In genomic region chr4:137897298-137897612, GRCm38 (mm10) we compare ENCODE assay signal across 8 mouse cellular contexts. TPM values are rescaled to one million over a fixed set of nuclear protein-coding genes. Genes with fewer than 3 reads are reported as not detected.
DNase-seq lines count a peak whose midpoint lies in the region; ATAC-seq and TF ChIP-seq lines count a peak whose summit lies in the region.

No protein-coding gene starts in this region.

- no peak overlapping the region for H3ac ChIP-seq in myocyte (ENCODE audit: control insufficient read depth, insufficient read length)

- H3K9me3 ChIP-seq in embryonic facial prominence, embryonic 13.5 days: no peaks in the 10 kb centered on the region

- 0 out of 2 replicates have a peak overlapping the region, but pooled peaks have one; percentile 2 for H3K4me3 ChIP-seq in embryonic facial prominence, embryonic 13.5 days
- H3K4me3 ChIP-seq in myocyte: no peak overlapping the region

- H3K4me1 ChIP-seq in embryonic facial prominence, embryonic 13.5 days: peaks cover 71% of the 10 kb centered on the region

- H3K4me2 ChIP-seq in embryonic facial prominence, embryonic 13.5 days: peak overlapping the region; percentile 19
- peak overlapping the region; percentile 62 for H3K4me2 ChIP-seq in myocyte (ENCODE audit: low read depth)

- H3K9ac ChIP-seq in embryonic facial prominence, embryonic 13.5 days: peak overlapping the region; percentile 37

- no peak for TF ChIP-seq POLR2A in myocyte (IDR thresholded peaks at IDR 0.05; ENCODE audit: insufficient read length, low read depth)

- H3K79me2 ChIP-seq in myocyte (ENCODE audit: control insufficient read depth, insufficient read depth): no peaks in the 10 kb centered on the region

- peak; percentile 84 to 86 for DNase-seq in adrenal gland, postnatal 36 days
- DNase-seq in heart, adult 11 months: peak; percentile 98
- peak; percentile 70 for DNase-seq in kidney, adult 11 months
- peak; percentile 90 for DNase-seq in left cerebral cortex, postnatal 4 days
- no peak for DNase-seq in embryo, embryonic 10 days (ENCODE audit: low spot score)
- DNase-seq in spleen, adult 12 weeks (ENCODE audit: low spot score): no peak

- intact Hi-C loops in left cerebral cortex, postnatal 4 days (cut with DNase I): no loop called here

- no peaks in the 10 kb centered on the region for H3K27me3 ChIP-seq in embryonic facial prominence, embryonic 13.5 days
- no peaks in the 10 kb centered on the region for H3K27me3 ChIP-seq in myocyte (ENCODE audit: control insufficient read depth, insufficient read depth, insufficient read length)

- peak overlapping the region; percentile 90 for H3K27ac ChIP-seq in embryonic facial prominence, embryonic 13.5 days

- 7% methylated on average over 8 of the region's 8 CpGs for WGBS in embryonic facial prominence, embryonic 13.5 days

- ATAC-seq in embryonic facial prominence, embryonic 13.5 days (ENCODE audit: insufficient number of reproducible peaks, insufficient read depth, low FRiP score, low TSS enrichment, low read depth): peak; percentile 45; the same call in 1 of the 2 replicates

- H3K36me3 ChIP-seq in embryonic facial prominence, embryonic 13.5 days: 0 out of 2 replicates have a peak, but pooled peaks cover 4% of the 10 kb centered on the region
- no peaks in the 10 kb centered on the region for H3K36me3 ChIP-seq in myocyte (ENCODE audit: control insufficient read depth, insufficient read depth)

TF ChIP-seq in myocyte, 11 proteins besides CTCF, POLR2A, EP300 and RAD21:
- TF ChIP-seq TCF12 (IDR thresholded peaks at IDR 0.05; ENCODE audit: insufficient read depth, poor library complexity, severe bottlenecking) (no peak), MYOG (IDR thresholded peaks at IDR 0.05; ENCODE audit: control insufficient read depth in 1 of 3, insufficient read depth in 1 of 3, insufficient read length in 2 of 3, low read depth in 2 of 3) (peak in 1 of 3 experiments; percentile 34), SRF (IDR thresholded peaks at IDR 0.05; ENCODE audit: control insufficient read depth, insufficient read length, low read depth) (no peak)

RNA-seq across cellular contexts. Expression of gene Ece1, which starts 35.2 kb away (rescaled TPM):
- 100 to 1,000 TPM; 256 to 280 TPM for total RNA-seq in adrenal gland, postnatal 36 days (2021)
- 49.9 and 65.0 TPM in 2 replicates for polyA plus RNA-seq in embryonic facial prominence, embryonic 13.5 days (2015; fragmentation: Nextera tagmentation; extraction: Ambion mirVana)
- total RNA-seq in left cerebral cortex, postnatal 4 days (2021): 10 to 100 TPM; 47.3 to 49.5 TPM
- polyA plus RNA-seq in myocyte (2012; fragmentation: generic; extraction: Trizol): 69.9 TPM

Comparison
In these comparisons a context has a peak if more than half of its experiments do, and no peak if none do; other contexts are left out.
1. DNase-seq: peak in adrenal gland, postnatal 36 days (2 of 2), heart, adult 11 months (single experiment), kidney, adult 11 months (single experiment) and left cerebral cortex, postnatal 4 days (single experiment); none in embryo, embryonic 10 days (single experiment) and spleen, adult 12 weeks (single experiment).
2. RNA of gene Ece1, which starts 35.2 kb away (total RNA-seq): 256 to 280 TPM in adrenal gland, postnatal 36 days; 47.3 to 49.5 TPM in left cerebral cortex, postnatal 4 days; every median in the first group is over 4 times any median in the second.